8 mouse cellular contexts compared by ENCODE assay signal in the genomic region with DNA sequence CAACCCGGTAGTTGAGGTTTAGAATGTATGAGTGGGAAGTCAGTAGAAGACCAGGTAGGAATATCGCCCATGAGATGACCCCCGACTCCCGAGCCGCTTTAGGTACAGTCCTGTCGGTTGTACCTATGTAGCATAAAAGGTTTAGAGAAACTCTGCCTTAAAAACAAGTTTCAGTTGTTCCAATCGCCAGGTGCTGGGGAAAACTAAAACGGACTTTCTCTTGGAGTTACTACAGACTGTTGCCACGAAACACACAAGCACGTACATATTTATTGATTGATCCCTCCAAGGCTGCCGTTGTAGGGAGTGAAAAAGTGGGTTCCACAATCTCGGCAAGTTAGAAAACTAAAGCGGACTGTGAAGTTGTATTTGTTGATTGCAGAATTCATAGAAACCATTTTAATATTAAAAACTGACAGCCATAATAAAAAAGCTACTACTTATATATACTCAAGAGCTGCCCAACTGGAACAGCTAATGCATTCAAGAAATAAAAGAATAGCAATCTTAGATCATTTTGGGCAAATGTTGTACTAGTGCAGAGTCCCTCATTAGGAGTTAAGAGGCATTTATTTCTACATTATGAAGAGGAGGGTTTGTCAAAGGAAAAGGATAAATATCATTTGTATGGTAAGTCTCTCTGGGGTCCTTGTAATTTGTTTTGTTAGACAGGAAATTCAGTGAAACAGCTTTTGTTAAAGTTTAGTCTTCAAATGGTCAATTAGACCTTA. TPM values are rescaled to one million over a fixed set of nuclear protein-coding genes. Genes with fewer than 3 reads are reported as not detected.
A peak's percentile ranks its signal among the peaks of the same experiment; 100 is the strongest.
DNase-seq lines count a peak whose midpoint lies in the region; ATAC-seq and TF ChIP-seq lines count a peak whose summit lies in the region.

No protein-coding gene starts in this region.

- peak overlapping the region; percentile 95 for H3K27ac ChIP-seq in heart, embryonic 16.5 days (ENCODE audit: low read length)
- H3K27ac ChIP-seq in forebrain, embryonic 16.5 days (ENCODE audit: low read length), result peak overlapping the region; percentile 97
- peak overlapping the region; percentile 99 for H3K27ac ChIP-seq in midbrain, embryonic 10.5 days (replicated peaks)

- peak overlapping the region; percentile 92 for H3K4me2 ChIP-seq in heart, embryonic 16.5 days (ENCODE audit: low read depth, low read length)
- H3K4me2 ChIP-seq in forebrain, embryonic 16.5 days (ENCODE audit: low read length), result peak overlapping the region; percentile 86

- H3K4me1 ChIP-seq in heart, embryonic 16.5 days (ENCODE audit: control insufficient read depth, insufficient read depth, low read length), result peaks cover 8% of the 10 kb centered on the region
- H3K4me1 ChIP-seq in G1E (ENCODE audit: insufficient read depth, low read depth, low read length), result peaks cover 22% of the 10 kb centered on the region
- peaks cover 15% of the 10 kb centered on the region for H3K4me1 ChIP-seq in forebrain, embryonic 16.5 days (replicated peaks; ENCODE audit: control insufficient read depth, insufficient read depth, low read length)
- H3K4me1 ChIP-seq in midbrain, embryonic 10.5 days, result peaks cover 35% of the 10 kb centered on the region

- H3K36me3 ChIP-seq in heart, embryonic 16.5 days (ENCODE audit: control insufficient read depth, insufficient read depth), result no peaks in the 10 kb centered on the region
- peaks cover 20% of the 10 kb centered on the region for H3K36me3 ChIP-seq in G1E (replicated peaks)
- no peaks in the 10 kb centered on the region for H3K36me3 ChIP-seq in forebrain, embryonic 16.5 days (ENCODE audit: control insufficient read depth, insufficient read depth)
- 0 out of 2 replicates have a peak, but pooled peaks cover 2% of the 10 kb centered on the region for H3K36me3 ChIP-seq in midbrain, embryonic 10.5 days

- no peaks in the 10 kb centered on the region for H3K9me3 ChIP-seq in heart, embryonic 16.5 days (replicated peaks; ENCODE audit: control insufficient read depth, low read length)
- no peaks in the 10 kb centered on the region for H3K9me3 ChIP-seq in G1E (replicated peaks)
- H3K9me3 ChIP-seq in forebrain, embryonic 16.5 days (ENCODE audit: control insufficient read depth, low read length), result no peaks in the 10 kb centered on the region
- H3K9me3 ChIP-seq in midbrain, embryonic 10.5 days (replicated peaks), result no peaks in the 10 kb centered on the region

- H3K9ac ChIP-seq in heart, embryonic 16.5 days (ENCODE audit: low read length), result peak overlapping the region; percentile 99
- H3K9ac ChIP-seq in forebrain, embryonic 16.5 days (replicated peaks; ENCODE audit: low read depth, low read length), result peak overlapping the region; percentile 97

- no peak for TF ChIP-seq CTCF in G1E (IDR thresholded peaks at IDR 0.05; ENCODE audit: low read depth, low read length)

- WGBS in heart, embryonic 16.5 days, result 1% methylated on average over 13 of the region's 13 CpGs
- WGBS in forebrain, embryonic 16.5 days, result 5% methylated on average over 13 of the region's 13 CpGs
- WGBS in midbrain, embryonic 10.5 days, result 12% methylated on average over 13 of the region's 13 CpGs

- peak overlapping the region; percentile 100 for H3K4me3 ChIP-seq in heart, embryonic 16.5 days (ENCODE audit: low read length)
- H3K4me3 ChIP-seq in G1E (ENCODE audit: low read depth, low read length), result peak overlapping the region; percentile 99
- peak overlapping the region; percentile 92 for H3K4me3 ChIP-seq in forebrain, embryonic 16.5 days (replicated peaks; ENCODE audit: low read length)
- peak overlapping the region; percentile 93 for H3K4me3 ChIP-seq in midbrain, embryonic 10.5 days

- no peak for ATAC-seq in heart, embryonic 16.5 days (replicated peaks; ENCODE audit: extremely low read depth, insufficient read depth, low FRiP score)
- no peak for ATAC-seq in G1E (ENCODE audit: extremely low read depth, insufficient number of reproducible peaks, low FRiP score, poor library complexity, severe bottlenecking)
- ATAC-seq in forebrain, embryonic 16.5 days, result no peak

- DNase-seq in heart, postnatal 4 days, result no peak
- no peak for DNase-seq in G1E (ENCODE audit: low spot score)
- no peak for DNase-seq in midbrain, embryonic 10.5 days (ENCODE audit: low spot score)
- no peak for DNase-seq in frontal cortex, postnatal 14 days (ENCODE audit: low spot score in 2 of 2)
- no peak for DNase-seq in ovary, postnatal 10 days (ENCODE audit: low spot score)
- DNase-seq in layer of hippocampus, adult 9-10 months (ENCODE audit: low spot score), result no peak

- no peaks in the 10 kb centered on the region for H3K27me3 ChIP-seq in heart, embryonic 16.5 days (ENCODE audit: control insufficient read depth, insufficient read depth, low read length)
- no peaks in the 10 kb centered on the region for H3K27me3 ChIP-seq in G1E (ENCODE audit: insufficient read depth, low read length)
- no peaks in the 10 kb centered on the region for H3K27me3 ChIP-seq in forebrain, embryonic 16.5 days (replicated peaks; ENCODE audit: control insufficient read depth, insufficient read depth, low read length)
- H3K27me3 ChIP-seq in midbrain, embryonic 10.5 days (ENCODE audit: low read depth, poor library complexity, severe bottlenecking), result no peaks in the 10 kb centered on the region

RNA-seq across cellular contexts. Expression of gene Ppp4r3b, which starts 1.2 kb away (rescaled TPM):
- polyA plus RNA-seq in heart, embryonic 16.5 days (2015; fragmentation: Nextera tagmentation; extraction: Ambion mirVana), result 42.7 and 46.9 TPM in 2 replicates
- 10 to 100 TPM; 38.3 to 40.2 TPM for total RNA-seq in heart, postnatal 4 days (2021)
- total RNA-seq in G1E (2014; fragmentation: Nextera tagmentation) (142 and 152 TPM in 2 replicates), G1E (2017) (185 and 225 TPM in 2 replicates)
- 34.0 and 35.6 TPM in 2 replicates for polyA plus RNA-seq in G1E (2012)
- 90.3 and 115 TPM in 2 replicates for polyA plus RNA-seq in forebrain, embryonic 16.5 days (2015; fragmentation: Nextera tagmentation; extraction: Ambion mirVana)
- 103 and 108 TPM in 2 replicates for polyA plus RNA-seq in midbrain, embryonic 10.5 days (2016; fragmentation: Nextera tagmentation; extraction: Ambion mirVana)

RNA-seq across cellular contexts. Expression of gene Pnpt1, which starts 43.3 kb away (rescaled TPM):
- 36.1 and 41.1 TPM in 2 replicates for polyA plus RNA-seq in heart, embryonic 16.5 days (2015; fragmentation: Nextera tagmentation; extraction: Ambion mirVana)
- total RNA-seq in heart, postnatal 4 days (2021), result 10 to 100 TPM; 33.0 to 34.6 TPM
- total RNA-seq in G1E (2014; fragmentation: Nextera tagmentation) (69.2 and 87.0 TPM in 2 replicates), G1E (2017) (67.6 and 68.7 TPM in 2 replicates)
- 202 and 234 TPM in 2 replicates for polyA plus RNA-seq in G1E (2012)
- 30.4 and 33.2 TPM in 2 replicates for polyA plus RNA-seq in forebrain, embryonic 16.5 days (2015; fragmentation: Nextera tagmentation; extraction: Ambion mirVana)
- polyA plus RNA-seq in midbrain, embryonic 10.5 days (2016; fragmentation: Nextera tagmentation; extraction: Ambion mirVana), result 37.3 and 42.3 TPM in 2 replicates
